Mouse (Mus musculus) spleen, postnatal 14 days (tissue): Measurements from ENCODE around the gene Adam29.

Experiments used
- DNase-seq, 2 experiments: peaks; one replicate each; pipeline ENCODE4 v3.0.0; 2021 to 2022; ENCODE audit warnings: low spot score in 2 of 2

Gene Adam29

GRCm38 (mm10) chr8:55906848-55907247 is at the start of gene Adam29:
Gene Adam29, minus strand, starts transcription at chr8:55906948.
- no peak for DNase-seq

- DNase-seq, result no peak
Observed at GRCm38 (mm10) chr8:55940526-55940880, 33.8 kb upstream of the Adam29 start.

- DNase-seq, result no peak
Observed at GRCm38 (mm10) chr8:55939870-55940525, 33.2 kb upstream of the Adam29 start, which contains the start of gene Glra3. Gene Glra3, plus strand, starts transcription at chr8:55940460.
